Mouse (Mus musculus) neural tube, embryonic 11.5 days (tissue): ENCODE results near the gene Ccdc97. TPM values are rescaled to one million over a fixed set of nuclear protein-coding genes. Genes with fewer than 3 reads are reported as not detected.

Experiments used
- polyA plus RNA-seq: library from polyadenylated mRNA; unstranded; fragments of >200 nt; fragmentation: Nextera tagmentation; extraction: Ambion mirVana; gene quantifications from 2 replicates; pipeline ENCODE4 v1.2.1, GENCODE M21; 2014

Gene Ccdc97
- polyA plus RNA-seq, 1 experiment from 2014 or later: 39.5 TPM

Other genes starting within 250 kb of the Ccdc97 start
- 1.0 and 1.2 TPM in 2 replicates for gene Ceacam1, start 241.5 kb downstream of the Ccdc97 start, polyA plus RNA-seq
- not detected in 2 replicates for gene Ceacam2, start 179.2 kb downstream of the Ccdc97 start, polyA plus RNA-seq
- not detected in 2 replicates for gene Erich4, start 103.2 kb downstream of the Ccdc97 start, polyA plus RNA-seq
- 22.4 and 23.2 TPM in 2 replicates for gene Dmac2, start 99.7 kb downstream of the Ccdc97 start, polyA plus RNA-seq
- gene B3gnt8, start 92.4 kb downstream of the Ccdc97 start, polyA plus RNA-seq: 0.88 and 1.7 TPM in 2 replicates
- gene Bckdha, start 60.1 kb downstream of the Ccdc97 start, polyA plus RNA-seq: 38.2 and 43.2 TPM in 2 replicates
- 49.8 and 54.4 TPM in 2 replicates for gene Exosc5, start 59.9 kb downstream of the Ccdc97 start, polyA plus RNA-seq
- gene Tmem91, start 43.9 kb downstream of the Ccdc97 start, polyA plus RNA-seq: 1.6 and 1.7 TPM in 2 replicates
- gene B9d2, start 38.3 kb downstream of the Ccdc97 start, polyA plus RNA-seq: 33.4 and 37.2 TPM in 2 replicates
- gene Tgfb1, start 32.1 kb downstream of the Ccdc97 start, polyA plus RNA-seq: 1.2 and 1.6 TPM in 2 replicates
- 70.2 and 74.4 TPM in 2 replicates for gene Hnrnpul1, start 35.7 kb upstream of the Ccdc97 start, polyA plus RNA-seq
- gene Axl, start 69.6 kb upstream of the Ccdc97 start, polyA plus RNA-seq: 29.9 and 33.7 TPM in 2 replicates
- gene Cyp2s1, start 97.8 kb upstream of the Ccdc97 start, polyA plus RNA-seq: 3.2 and 3.3 TPM in 2 replicates
- not detected in 2 replicates for gene Cyp2b10, start 178.5 kb upstream of the Ccdc97 start, polyA plus RNA-seq